Mouse (Mus musculus): ENCODE measurements at regions not wholly inside any gene's neighbourhood (a gene's known extent, or its start where the extent isn't known, plus 50 kb on each side); places are given as distances from the start of the nearest gene placed in this dataset.

DNA sequence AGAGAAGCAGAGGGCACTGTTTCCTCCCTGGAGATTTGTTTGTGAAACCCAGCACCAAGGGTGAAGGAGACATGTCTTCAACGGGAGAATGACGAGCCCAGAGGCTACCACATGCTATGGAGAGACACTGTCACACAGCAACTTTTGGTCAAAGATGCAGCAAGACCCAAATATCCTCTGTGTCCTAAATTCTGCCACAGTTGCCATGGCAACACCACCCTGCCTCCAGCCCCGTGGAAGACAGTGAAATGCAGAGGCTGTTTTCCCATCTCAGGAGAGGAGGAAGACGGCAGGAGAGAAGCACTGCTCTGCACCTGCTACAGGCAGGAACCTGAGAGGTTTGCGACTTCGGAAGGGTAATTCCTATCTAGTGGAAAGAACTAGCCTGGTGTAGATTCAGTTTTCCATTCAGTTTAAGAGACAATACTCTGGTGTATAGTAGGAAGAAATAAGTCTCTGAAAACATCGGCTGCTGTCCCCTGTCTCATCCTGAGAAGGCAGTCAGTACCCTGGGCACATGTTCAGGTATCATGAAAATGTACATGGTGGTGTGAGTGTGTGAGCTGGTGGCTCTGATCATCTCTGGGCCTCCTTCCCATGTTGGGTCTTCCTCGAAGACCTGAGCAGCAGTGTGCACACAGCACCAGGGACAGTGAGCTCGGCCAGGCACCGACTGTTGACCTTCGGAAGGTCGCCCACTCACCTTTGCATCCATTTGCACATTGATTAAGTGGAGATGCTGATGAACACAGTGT is 333.6 kb downstream of the Agtpbp1 start:
- TF ChIP-seq POLR2A (IDR thresholded peaks at IDR 0.05; ENCODE audit: low read depth, low read length), result no peak
- no peak for TF ChIP-seq CTCF (conservative IDR thresholded peaks at IDR 0.05; ENCODE audit: insufficient read depth, insufficient read length, low read depth, low read length)
- WGBS, result 56% methylated on average over 12 of the region's 12 CpGs
- no peak for DNase-seq
- Histone ChIP-seq H3K4me1 (ENCODE audit: control insufficient read depth, insufficient read depth, low read length) (no peaks in the 10 kb centered on the region), H3K4me3 (ENCODE audit: insufficient read depth, low read depth, low read length) (no peak overlapping the region), H3K36me3 (ENCODE audit: control insufficient read depth, insufficient read depth, low read length) (no peaks in the 10 kb centered on the region), H3K27ac (ENCODE audit: insufficient read depth, low read depth, low read length) (no peak overlapping the region), H3K27me3 (replicated peaks; ENCODE audit: control insufficient read depth, insufficient read depth, low read length) (no peaks in the 10 kb centered on the region)

DNA sequence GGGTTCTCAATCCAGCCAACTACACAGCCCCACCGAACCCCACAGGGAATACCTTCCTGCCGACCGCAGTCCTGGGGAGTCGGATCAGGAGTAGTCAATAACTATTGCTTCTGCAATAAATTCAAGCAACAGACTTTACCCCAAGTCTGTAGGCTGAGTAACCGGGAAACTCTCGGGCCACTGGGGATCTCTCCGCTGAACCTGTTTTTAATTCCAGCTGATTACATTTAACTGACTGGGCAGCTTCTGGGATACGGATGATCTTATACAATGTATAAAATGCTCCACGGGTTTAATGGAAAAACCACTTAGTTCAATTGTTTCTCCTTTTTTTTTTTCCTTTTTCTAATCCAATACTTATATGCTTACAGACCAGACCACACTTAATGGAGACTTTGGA is 336.6 kb downstream of the Agtpbp1 start:
- H3K4me3 ChIP-seq (ENCODE audit: insufficient read depth, low read depth, low read length), result no peak overlapping the region
- H3K27me3 ChIP-seq (replicated peaks; ENCODE audit: control insufficient read depth, insufficient read depth, low read length), result no peaks in the 10 kb centered on the region
- H3K4me1 ChIP-seq (ENCODE audit: control insufficient read depth, insufficient read depth, low read length), result no peaks in the 10 kb centered on the region
- TF ChIP-seq POLR2A (IDR thresholded peaks at IDR 0.05; ENCODE audit: low read depth, low read length) (no peak), CTCF (conservative IDR thresholded peaks at IDR 0.05; ENCODE audit: insufficient read depth, insufficient read length, low read depth, low read length) (no peak)
- WGBS, result 86% methylated on average over 9 of the region's 9 CpGs
- no peaks in the 10 kb centered on the region for H3K36me3 ChIP-seq (ENCODE audit: control insufficient read depth, insufficient read depth, low read length)
- no peak for DNase-seq
- no peak overlapping the region for H3K27ac ChIP-seq (ENCODE audit: insufficient read depth, low read depth, low read length)

DNA sequence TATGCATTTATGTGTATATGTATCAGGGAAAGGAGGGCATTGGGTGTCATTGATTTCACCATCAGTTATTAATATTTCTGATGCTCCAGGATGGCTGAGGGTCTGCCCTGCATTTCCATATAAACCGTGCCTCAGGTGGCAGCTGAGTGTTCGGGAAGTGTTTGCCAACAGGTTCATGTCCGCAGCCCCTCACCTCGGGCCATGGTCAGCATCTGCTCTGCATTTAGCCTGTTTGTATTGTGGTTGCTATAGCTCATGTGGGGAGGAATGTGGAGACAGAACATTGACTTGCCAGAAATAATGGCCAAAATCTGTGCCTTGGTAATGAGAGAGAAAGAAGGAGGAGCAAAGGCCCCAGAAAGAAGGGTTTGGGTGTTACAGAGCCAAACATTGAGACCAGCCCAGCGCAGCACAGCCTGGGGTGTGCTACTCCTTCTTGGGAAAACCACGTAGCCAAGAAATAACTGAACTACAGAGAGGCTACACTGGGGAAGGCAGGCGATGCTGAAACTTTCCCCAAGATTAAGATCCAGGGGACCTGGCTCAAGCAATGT is 338.0 kb downstream of the Agtpbp1 start:
- TF ChIP-seq POLR2A (IDR thresholded peaks at IDR 0.05; ENCODE audit: low read depth, low read length), result no peak
- no peak for TF ChIP-seq CTCF (conservative IDR thresholded peaks at IDR 0.05; ENCODE audit: insufficient read depth, insufficient read length, low read depth, low read length)
- no peak overlapping the region for H3K4me3 ChIP-seq (ENCODE audit: insufficient read depth, low read depth, low read length)
- DNase-seq, result no peak
- 85% methylated on average over 7 of the region's 7 CpGs for WGBS
- H3K27ac ChIP-seq (ENCODE audit: insufficient read depth, low read depth, low read length), result no peak overlapping the region
- no peaks in the 10 kb centered on the region for H3K36me3 ChIP-seq (ENCODE audit: control insufficient read depth, insufficient read depth, low read length)
- no peaks in the 10 kb centered on the region for H3K27me3 ChIP-seq (replicated peaks; ENCODE audit: control insufficient read depth, insufficient read depth, low read length)
- no peaks in the 10 kb centered on the region for H3K4me1 ChIP-seq (ENCODE audit: control insufficient read depth, insufficient read depth, low read length)

DNA sequence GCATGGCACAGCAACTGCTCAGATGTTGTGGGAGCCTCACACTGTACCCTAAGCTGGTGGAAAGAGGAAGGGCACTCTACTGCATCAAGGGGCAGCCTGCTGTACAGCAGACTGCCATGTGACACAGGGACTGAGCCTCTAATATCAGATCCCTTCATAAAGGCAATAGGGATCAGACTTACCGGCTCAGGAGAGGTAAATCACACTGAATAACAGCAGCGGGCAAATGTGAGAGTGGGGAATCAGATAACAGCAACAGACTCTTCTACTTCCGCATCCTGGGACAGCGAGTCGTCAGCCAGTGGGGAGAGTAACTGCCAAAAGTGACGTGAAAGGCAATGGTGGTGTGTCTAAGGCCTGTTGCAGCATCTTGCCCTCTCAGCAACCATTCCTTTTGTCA is 339.0 kb downstream of the Agtpbp1 start:
- TF ChIP-seq POLR2A (IDR thresholded peaks at IDR 0.05; ENCODE audit: low read depth, low read length) (no peak), CTCF (conservative IDR thresholded peaks at IDR 0.05; ENCODE audit: insufficient read depth, insufficient read length, low read depth, low read length) (no peak)
- no peak for DNase-seq
- Histone ChIP-seq H3K27me3 (replicated peaks; ENCODE audit: control insufficient read depth, insufficient read depth, low read length) (no peaks in the 10 kb centered on the region), H3K4me3 (ENCODE audit: insufficient read depth, low read depth, low read length) (no peak overlapping the region), H3K4me1 (ENCODE audit: control insufficient read depth, insufficient read depth, low read length) (no peaks in the 10 kb centered on the region), H3K27ac (ENCODE audit: insufficient read depth, low read depth, low read length) (no peak overlapping the region), H3K36me3 (ENCODE audit: control insufficient read depth, insufficient read depth, low read length) (no peaks in the 10 kb centered on the region)
- WGBS, result 41% methylated on average over 6 of the region's 6 CpGs

DNA sequence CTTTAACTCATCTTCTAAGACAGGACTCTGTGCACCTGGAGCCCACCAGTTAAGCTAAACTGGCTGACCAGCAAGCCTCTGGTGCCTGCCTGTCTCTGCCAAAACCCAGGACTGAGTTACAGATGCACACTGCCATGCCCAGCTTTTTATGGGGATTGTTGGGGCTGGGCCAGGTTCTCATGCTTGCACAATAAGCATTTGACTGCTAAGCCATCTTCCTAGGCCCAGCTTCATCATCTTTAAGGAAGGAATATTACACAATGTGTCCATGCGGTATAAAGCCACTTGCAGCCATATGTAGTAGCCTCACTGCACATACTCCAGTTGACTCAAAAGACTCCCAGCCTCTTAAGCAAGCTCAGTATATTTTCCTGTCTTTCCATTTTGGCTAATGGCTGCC is 340.4 kb downstream of the Agtpbp1 start:
- Histone ChIP-seq H3K27me3 (replicated peaks; ENCODE audit: control insufficient read depth, insufficient read depth, low read length) (no peaks in the 10 kb centered on the region), H3K36me3 (ENCODE audit: control insufficient read depth, insufficient read depth, low read length) (no peaks in the 10 kb centered on the region), H3K27ac (ENCODE audit: insufficient read depth, low read depth, low read length) (no peak overlapping the region), H3K4me3 (ENCODE audit: insufficient read depth, low read depth, low read length) (no peak overlapping the region), H3K4me1 (ENCODE audit: control insufficient read depth, insufficient read depth, low read length) (no peaks in the 10 kb centered on the region)
- no peak for DNase-seq
- WGBS, result 91% methylated on average over 1 of the region's 1 CpGs
- no peak for TF ChIP-seq POLR2A (IDR thresholded peaks at IDR 0.05; ENCODE audit: low read depth, low read length)
- TF ChIP-seq CTCF (conservative IDR thresholded peaks at IDR 0.05; ENCODE audit: insufficient read depth, insufficient read length, low read depth, low read length), result no peak

DNA sequence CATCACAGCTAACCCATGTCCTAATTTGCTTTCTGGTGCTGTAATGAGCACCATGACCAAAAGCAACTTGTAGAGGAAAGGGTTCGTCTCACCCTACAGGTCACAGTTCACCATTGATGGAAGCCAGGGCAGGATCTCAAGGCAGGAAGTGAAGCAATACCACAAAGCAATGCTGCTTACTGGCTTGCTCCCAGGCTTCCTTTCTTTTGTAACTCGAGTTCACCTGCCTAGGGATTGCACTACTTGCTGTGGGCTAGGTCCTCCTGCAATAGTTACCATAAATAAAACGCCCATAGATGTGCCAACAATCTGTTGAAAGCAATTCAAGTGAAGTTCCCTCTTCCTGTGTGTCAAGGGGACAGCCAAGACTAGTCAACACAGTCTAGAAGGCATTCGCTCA is 342.4 kb downstream of the Agtpbp1 start:
- Histone ChIP-seq H3K36me3 (ENCODE audit: control insufficient read depth, insufficient read depth, low read length) (no peaks in the 10 kb centered on the region), H3K4me3 (ENCODE audit: insufficient read depth, low read depth, low read length) (no peak overlapping the region), H3K4me1 (ENCODE audit: control insufficient read depth, insufficient read depth, low read length) (no peaks in the 10 kb centered on the region), H3K27me3 (replicated peaks; ENCODE audit: control insufficient read depth, insufficient read depth, low read length) (no peaks in the 10 kb centered on the region), H3K27ac (ENCODE audit: insufficient read depth, low read depth, low read length) (no peak overlapping the region)
- no peak for DNase-seq
- TF ChIP-seq CTCF (conservative IDR thresholded peaks at IDR 0.05; ENCODE audit: insufficient read depth, insufficient read length, low read depth, low read length), result no peak
- no peak for TF ChIP-seq POLR2A (IDR thresholded peaks at IDR 0.05; ENCODE audit: low read depth, low read length)
- WGBS, result 59% methylated on average over 4 of the region's 4 CpGs

DNA sequence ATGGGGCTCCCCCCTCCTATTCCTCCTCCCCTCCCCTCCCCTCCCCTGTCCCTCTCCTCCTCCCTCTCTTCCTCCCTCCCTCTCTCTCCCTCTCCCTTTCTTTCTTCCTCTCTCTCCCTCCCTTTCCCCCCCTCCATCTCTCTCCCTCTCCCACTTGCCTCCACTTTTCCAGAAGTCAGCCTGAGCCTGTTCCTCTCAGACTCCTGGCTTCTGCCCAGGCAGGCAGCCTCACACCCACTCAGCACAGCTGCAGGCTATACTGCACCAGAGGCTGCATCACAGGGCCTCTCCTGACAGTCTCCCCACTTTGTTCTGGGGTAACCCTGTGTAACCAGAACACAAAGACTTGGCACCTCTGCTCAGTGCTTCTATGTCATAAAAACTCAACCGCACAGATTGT is 346.3 kb downstream of the Agtpbp1 start:
- TF ChIP-seq POLR2A (IDR thresholded peaks at IDR 0.05; ENCODE audit: low read depth, low read length) (no peak), CTCF (conservative IDR thresholded peaks at IDR 0.05; ENCODE audit: insufficient read depth, insufficient read length, low read depth, low read length) (no peak)
- no peaks in the 10 kb centered on the region for H3K4me1 ChIP-seq (ENCODE audit: control insufficient read depth, insufficient read depth, low read length)
- no peaks in the 10 kb centered on the region for H3K36me3 ChIP-seq (ENCODE audit: control insufficient read depth, insufficient read depth, low read length)
- no peak for DNase-seq
- 71% methylated on average over 1 of the region's 1 CpGs for WGBS
- H3K27me3 ChIP-seq (replicated peaks; ENCODE audit: control insufficient read depth, insufficient read depth, low read length), result no peaks in the 10 kb centered on the region
- H3K4me3 ChIP-seq (ENCODE audit: insufficient read depth, low read depth, low read length), result no peak overlapping the region
- H3K27ac ChIP-seq (ENCODE audit: insufficient read depth, low read depth, low read length), result no peak overlapping the region

Data from kidney, adult 2 months (tissue).